Mouse (Mus musculus) MEL (cell line): Measurements from ENCODE around the gene Gm28557. TPM values are rescaled to one million over a fixed set of nuclear protein-coding genes. Genes with fewer than 3 reads are reported as not detected.
"Not testable (repeated sequence)": the region's sequence is repeated elsewhere in the genome, so short reads cannot be mapped to it uniquely, and the experiment has no call there.

Experiments used
- DNase-seq: peaks from one replicate; pipeline ENCODE4 v3.0.0; 2011; ENCODE audit warnings: low read depth, low spot score
- H3K27ac ChIP-seq: 2 replicates; pipeline ENCODE4 v1.5.1; 2012; ENCODE audit warnings: low read depth, mild to moderate bottlenecking, control low read depth, low read length, moderate library complexity; ENCODE audit not compliant: control insufficient read depth
- H3K27me3 ChIP-seq, 2 experiments: fragments of 150-350 bp in 1 of 2; sonication (generic) in 1 of 2; 2 replicates each; pipeline ENCODE4 v1.6.1; 2012; ENCODE audit warnings: low read length in 2 of 2, mild to moderate bottlenecking in 2 of 2, improper control_type of control experiment in 1 of 2, moderate library complexity in 1 of 2; ENCODE audit not compliant: insufficient read depth in 2 of 2, control insufficient read depth in 1 of 2
- H3K36me3 ChIP-seq, 2 experiments: 2 replicates each; pipeline ENCODE4 v1.6.1; 2012 to 2014; ENCODE audit warnings: low read length in 2 of 2, improper control_type of control experiment in 1 of 2, inconsistent platforms in 1 of 2, mild to moderate bottlenecking in 1 of 2; ENCODE audit not compliant: insufficient read depth in 2 of 2, control insufficient read depth in 1 of 2
- H3K4me1 ChIP-seq, 2 experiments: fragments of 150-350 bp in 1 of 2; sonication (generic) in 1 of 2; 2 replicates each; pipeline ENCODE4 v1.6.1; 2012; ENCODE audit warnings: low read length in 2 of 2, improper control_type of control experiment in 1 of 2, mild to moderate bottlenecking in 1 of 2; ENCODE audit not compliant: insufficient read depth in 2 of 2, control insufficient read depth in 1 of 2
- H3K4me3 ChIP-seq, 2 experiments: fragments of 150-350 bp in 1 of 2; sonication (generic) in 1 of 2; 2 replicates each; pipeline ENCODE4 v1.5.1; 2012; ENCODE audit warnings: low read depth in 2 of 2, low read length in 2 of 2, mild to moderate bottlenecking in 2 of 2, moderate library complexity in 2 of 2, control low read depth in 1 of 2, improper control_type of control experiment in 1 of 2; ENCODE audit not compliant: control insufficient read depth in 1 of 2, insufficient read depth in 1 of 2
- H3K79me2 ChIP-seq: 2 replicates; pipeline ENCODE4 v1.6.1; 2012; ENCODE audit warnings: mild to moderate bottlenecking, low read length, moderate library complexity; ENCODE audit not compliant: control insufficient read depth, poor library complexity, insufficient read depth
- H3K9ac ChIP-seq: 2 replicates; pipeline ENCODE4 v1.6.1; 2012; ENCODE audit warnings: low read depth, mild to moderate bottlenecking, control low read depth, low read length, moderate library complexity; ENCODE audit not compliant: control insufficient read depth, poor library complexity, severe bottlenecking
- H3K9me3 ChIP-seq: fragments of 150-350 bp; sonication (generic); replicated peaks from 2 replicates; pipeline ENCODE4 v1.6.1; 2012; ENCODE audit warnings: mild to moderate bottlenecking, low read length, improper control_type of control experiment, moderate library complexity; ENCODE audit not compliant: insufficient read depth
- CHD2 ChIP-seq: IDR thresholded peaks from 2 replicates; pipeline ENCODE4 v1.6.1; 2011; ENCODE audit warnings: low read length, improper control_type of control experiment
- CTCF ChIP-seq, 3 experiments: IDR thresholded peaks in 2 of 3; conservative IDR thresholded peaks in 1 of 3; 2 replicates each; pipeline ENCODE4 v1.5.1; 2011 to 2012; ENCODE audit warnings: low read length in 3 of 3, low read depth in 2 of 3, mild to moderate bottlenecking in 2 of 3, improper control_type of control experiment in 1 of 3, inconsistent platforms in 1 of 3, mixed read lengths in 1 of 3, moderate library complexity in 1 of 3; ENCODE audit not compliant: control insufficient read depth in 1 of 3, insufficient read depth in 1 of 3, poor library complexity in 1 of 3, severe bottlenecking in 1 of 3
- ELF1 ChIP-seq: IDR thresholded peaks from 2 replicates; pipeline ENCODE4 v1.6.1; 2014; ENCODE audit warnings: low read depth, mild to moderate bottlenecking, inconsistent platforms, low read length, improper control_type of control experiment, moderate library complexity
- ETS1 ChIP-seq: IDR thresholded peaks from 2 replicates; pipeline ENCODE4 v1.6.1; 2012; ENCODE audit warnings: low read depth, mild to moderate bottlenecking, inconsistent platforms, low read length, improper control_type of control experiment, moderate library complexity
- GABPA ChIP-seq: IDR thresholded peaks from 2 replicates; pipeline ENCODE4 v1.6.1; 2012; ENCODE audit warnings: low read depth, mild to moderate bottlenecking, inconsistent platforms, low read length, improper control_type of control experiment, moderate library complexity
- KAT2A ChIP-seq: conservative IDR thresholded peaks from 2 replicates; pipeline ENCODE4 v1.6.1; 2012; ENCODE audit warnings: low read depth, low read length, improper control_type of control experiment, inconsistent platforms
- MAFK ChIP-seq: IDR thresholded peaks from 2 replicates; pipeline ENCODE4 v1.6.1; 2011; ENCODE audit warnings: low read depth, mild to moderate bottlenecking, low read length, improper control_type of control experiment, borderline replicate concordance
- MXI1 ChIP-seq: IDR thresholded peaks from 2 replicates; pipeline ENCODE4 v1.6.1; 2011; ENCODE audit warnings: mild to moderate bottlenecking, low read depth, low read length, improper control_type of control experiment
- NELFE ChIP-seq: IDR thresholded peaks from 2 replicates; pipeline ENCODE4 v1.6.1; 2011; ENCODE audit warnings: low read depth, low read length, improper control_type of control experiment
- NRF1 ChIP-seq: IDR thresholded peaks from 2 replicates; pipeline ENCODE4 v1.6.1; 2014; ENCODE audit warnings: low read depth, mild to moderate bottlenecking, inconsistent platforms, low read length, improper control_type of control experiment, moderate library complexity; ENCODE audit not compliant: poor library complexity, insufficient read depth, severe bottlenecking
- RAD21 ChIP-seq: IDR thresholded peaks from 2 replicates; pipeline ENCODE4 v1.6.1; 2011; ENCODE audit warnings: mild to moderate bottlenecking, low read depth, low read length, improper control_type of control experiment
- RCOR1 ChIP-seq: IDR thresholded peaks from 2 replicates; pipeline ENCODE4 v1.6.1; 2012; ENCODE audit warnings: low read depth, mild to moderate bottlenecking, inconsistent platforms, low read length, improper control_type of control experiment
- SIN3A ChIP-seq: IDR thresholded peaks from 2 replicates; pipeline ENCODE4 v1.6.1; 2012; ENCODE audit warnings: low read length, improper control_type of control experiment, inconsistent platforms
- TAL1 ChIP-seq: IDR thresholded peaks from 2 replicates; pipeline ENCODE4 v1.6.1; 2012; ENCODE audit warnings: mild to moderate bottlenecking, inconsistent platforms, low read length, moderate library complexity, mixed read lengths
- TBP ChIP-seq: IDR thresholded peaks from 2 replicates; pipeline ENCODE4 v1.8.0; 2011; ENCODE audit warnings: low read depth, low read length, improper control_type of control experiment
- ZC3H11A ChIP-seq: IDR thresholded peaks from 2 replicates; pipeline ENCODE4 v1.6.1; 2012; ENCODE audit warnings: low read depth, mild to moderate bottlenecking, inconsistent platforms, low read length, improper control_type of control experiment
- ZKSCAN1 ChIP-seq: IDR thresholded peaks from 2 replicates; pipeline ENCODE4 v1.6.1; 2012; ENCODE audit warnings: low read depth, mild to moderate bottlenecking, inconsistent platforms, low read length, improper control_type of control experiment, moderate library complexity
- ZMIZ1 ChIP-seq: IDR thresholded peaks from 2 replicates; pipeline ENCODE4 v1.6.1; 2012; ENCODE audit warnings: low read depth, mild to moderate bottlenecking, inconsistent platforms, low read length, improper control_type of control experiment, moderate library complexity
- ZNF384 ChIP-seq: IDR thresholded peaks from 2 replicates; pipeline ENCODE4 v1.6.1; 2012; ENCODE audit warnings: low read depth, mild to moderate bottlenecking, inconsistent platforms, low read length, improper control_type of control experiment
- polyA plus RNA-seq, 2 experiments: library from polyadenylated mRNA; stranded (reverse) in 1 of 2; unstranded in 1 of 2; fragments of >175 nt in 1 of 2; fragments of >200 nt in 1 of 2; gene quantifications; 2 replicates each; pipeline versions ENCODE4 v1.2.1 to v1.2.4; 2012; ENCODE audit warnings: low replicate concordance in 2 of 2, low read depth in 1 of 2; ENCODE audit not compliant: insufficient read length in 2 of 2, insufficient read depth in 1 of 2, missing spikeins in 1 of 2
- total RNA-seq: library from RNA; depleted of rRNA; stranded (reverse); fragments of 300-350 nt; gene quantifications from 2 replicates; pipeline ENCODE4 v1.2.3, GENCODE M21; 2012

Gene Gm28557
- total and polyA plus RNA-seq, 3 experiments, result 2.1 to 2.9 TPM; not detected in 1

GRCm38 (mm10) chr13:67128038-67128721 is 19.8 kb upstream of the Gm28557 start (continued):
- TF ChIP-seq TAL1, result no peak
- TF ChIP-seq CTCF (IDR thresholded peaks at IDR 0.05 in 2 of 3, conservative IDR thresholded peaks at IDR 0.05 in 1 of 3; ENCODE audit: control insufficient read depth in 1 of 3, insufficient read depth in 1 of 3, low read depth in 2 of 3, low read length in 3 of 3, poor library complexity in 1 of 3, severe bottlenecking in 1 of 3), result peak in 1 of 3 experiments; percentile 9; a peak in 1 of 6 replicates
- no peak for TF ChIP-seq ZKSCAN1

GRCm38 (mm10) chr13:67127507-67127906 is 19.1 kb upstream of the Gm28557 start:
- not testable (repeated sequence) for H3K27ac ChIP-seq, H3K9me3 ChIP-seq, H3K4me1 ChIP-seq, H3K9ac ChIP-seq, H3K27me3 ChIP-seq, H3K79me2 ChIP-seq, DNase-seq, H3K36me3 ChIP-seq
- peak overlapping the region in 1 of 2 experiments; percentile 77; a peak in 2 of 4 replicates for H3K4me3 ChIP-seq

GRCm38 (mm10) chr13:67124460-67124859 is 16.1 kb upstream of the Gm28557 start:
- Histone ChIP-seq H3K9me3 (no peaks in the 10 kb centered on the region), H3K27ac (no peak overlapping the region), H3K79me2 (no peaks in the 10 kb centered on the region), H3K36me3 (no peaks in the 10 kb centered on the region; a peak in 1 of 4 replicates), H3K27me3 (no peaks in the 10 kb centered on the region), H3K4me1 (no peaks in the 10 kb centered on the region), H3K9ac (no peak overlapping the region), H3K4me3 (no peak overlapping the region)
- TF ChIP-seq SIN3A (no peak), KAT2A (no peak), TBP (no peak), ZC3H11A (no peak), MAFK (no peak), GABPA (no peak), ZNF384 (no peak), NELFE (no peak), ELF1 (no peak), ZMIZ1 (no peak), MXI1 (no peak), ETS1 (no peak), NRF1 (no peak), CHD2 (no peak), RAD21 (no peak), ZKSCAN1 (no peak), RCOR1 (no peak)
- no peak for DNase-seq

- not testable (repeated sequence) for H3K4me3 ChIP-seq, H3K9ac ChIP-seq, H3K79me2 ChIP-seq, H3K27me3 ChIP-seq, H3K27ac ChIP-seq, H3K4me1 ChIP-seq, H3K36me3 ChIP-seq, H3K9me3 ChIP-seq, DNase-seq
These were observed 13.0 kb upstream of the Gm28557 start, which contains the start of gene Zfp759 for GRCm38 (mm10) chr13:67121360-67121759. Gene Zfp759, plus strand, starts transcription at chr13:67121660.

GRCm38 (mm10) chr13:67116163-67116562 is 7.8 kb upstream of the Gm28557 start, which contains the start of gene Rslcan18:
Gene Rslcan18, minus strand, starts transcription at chr13:67116263.
- H3K9ac ChIP-seq, H3K4me1 ChIP-seq, H3K4me3 ChIP-seq, DNase-seq, H3K36me3 ChIP-seq, H3K27ac ChIP-seq, H3K79me2 ChIP-seq, H3K9me3 ChIP-seq, H3K27me3 ChIP-seq: not testable (repeated sequence)
